Mouse (Mus musculus) heart, postnatal 0 days (tissue): Measurements from ENCODE around the gene Ints12. TPM values are rescaled to one million over a fixed set of nuclear protein-coding genes. Genes with fewer than 3 reads are reported as not detected.

ENCODE experiments used
- ATAC-seq: fragments of 200-750 bp; cut with Nextera tagmentation; 2 replicates; pipeline ENCODE4 v1.8.0; 2017; ENCODE audit warnings: low read depth, moderate number of reproducible peaks, moderate library complexity; ENCODE audit not compliant: insufficient read depth
- DNase-seq: peaks from one replicate; pipeline ENCODE4 v3.0.0-alpha.2; 2016; ENCODE audit warnings: low spot score
- H3K27ac ChIP-seq: fragments of 300-500 bp; sonication (generic); 2 replicates; pipeline ENCODE4 v1.5.1; 2014; ENCODE audit warnings: low read depth, mild to moderate bottlenecking
- H3K27me3 ChIP-seq: fragments of 300-500 bp; sonication (generic); 2 replicates; pipeline ENCODE4 v1.6.1; 2014; ENCODE audit warnings: low read length, mixed read lengths; ENCODE audit not compliant: control insufficient read depth, insufficient read depth
- H3K36me3 ChIP-seq: fragments of 300-500 bp; sonication (generic); replicated peaks from 2 replicates; pipeline ENCODE4 v1.6.1; 2014; ENCODE audit warnings: low read length, mixed read lengths; ENCODE audit not compliant: control insufficient read depth, insufficient read depth
- H3K4me1 ChIP-seq: fragments of 300-500 bp; sonication (generic); 2 replicates; pipeline ENCODE4 v1.6.1; 2014; ENCODE audit warnings: antibody characterized with exemption; ENCODE audit not compliant: control insufficient read depth, insufficient read depth
- H3K4me2 ChIP-seq: fragments of 300-500 bp; sonication (generic); 2 replicates; pipeline ENCODE4 v1.6.1; 2014; ENCODE audit warnings: low read depth, mild to moderate bottlenecking, low read length, moderate library complexity
- H3K4me3 ChIP-seq: fragments of 300-500 bp; sonication (generic); 2 replicates; pipeline ENCODE4 v1.5.1; 2014; ENCODE audit warnings: low read depth, low read length
- H3K9ac ChIP-seq: fragments of 300-500 bp; sonication (generic); replicated peaks from 2 replicates; pipeline ENCODE4 v1.6.1; 2014; ENCODE audit warnings: low read depth, low read length, mixed read lengths
- H3K9me3 ChIP-seq: fragments of 300-500 bp; sonication (generic); replicated peaks from 2 replicates; pipeline ENCODE4 v1.6.1; 2016; ENCODE audit warnings: low read length; ENCODE audit not compliant: control insufficient read depth
- CTCF ChIP-seq: IDR thresholded peaks from 2 replicates; pipeline ENCODE4 v1.5.1; 2016; ENCODE audit warnings: antibody characterized with exemption, control low read depth, low read depth
- EP300 ChIP-seq: IDR thresholded peaks from 2 replicates; pipeline ENCODE4 v1.6.1; 2016; ENCODE audit warnings: antibody characterized with exemption, low read depth
- WGBS: fragments of 180-500 bp; shearing (Covaris S2); extraction: QIAGEN DNeasy Blood & Tissue Kit; methylation state at CpG from one replicate; pipeline ENCODE4 v1.1.7; 2014; 5-methylcytosine and 5-hydroxymethylcytosine counted together
- polyA plus RNA-seq: library from polyadenylated mRNA; unstranded; fragments of >200 nt; fragmentation: Nextera tagmentation; extraction: Ambion mirVana; gene quantifications from 2 replicates; pipeline ENCODE4 v1.2.1, GENCODE M21; 2015
- total RNA-seq: library from RNA; depleted of rRNA; stranded (reverse); fragments of >200 nt; gene quantifications from 2 replicates; pipeline ENCODE4 v1.2.3, GENCODE M21; 2014; ENCODE audit warnings: low replicate concordance

The Ints12 gene
- total and polyA plus RNA-seq, 2 experiments from 2014 or later: 6.5 to 10.1 TPM

- TF ChIP-seq EP300 (no peak), CTCF (no peak)
- ATAC-seq (no peak), DNase-seq (no peak)
- Histone ChIP-seq H3K36me3 (peaks cover 50% of the 10 kb centered on the region), H3K4me1 (no peaks in the 10 kb centered on the region), H3K27me3 (no peaks in the 10 kb centered on the region), H3K4me2 (no peak overlapping the region), H3K4me3 (no peak overlapping the region), H3K9ac (no peak overlapping the region), H3K9me3 (no peaks in the 10 kb centered on the region), H3K27ac (no peak overlapping the region)
- 89% methylated on average over 6 of the region's 6 CpGs for WGBS
These were observed 6.3 kb downstream of the Ints12 start for GRCm38 (mm10) chr3:133097936-133098335.

- Histone ChIP-seq H3K36me3 (peaks cover 50% of the 10 kb centered on the region), H3K9me3 (no peaks in the 10 kb centered on the region), H3K4me2 (no peak overlapping the region), H3K27ac (no peak overlapping the region), H3K4me1 (no peaks in the 10 kb centered on the region), H3K4me3 (no peak overlapping the region), H3K9ac (no peak overlapping the region), H3K27me3 (no peaks in the 10 kb centered on the region)
- no peak for TF ChIP-seq EP300
- no peak for TF ChIP-seq CTCF
- 86% methylated on average over 4 of the region's 4 CpGs for WGBS
- DNase-seq (no peak), ATAC-seq (no peak)
These were observed 6.7 kb downstream of the Ints12 start for GRCm38 (mm10) chr3:133098336-133098735.

- 91% methylated on average over 2 of the region's 2 CpGs for WGBS
- Histone ChIP-seq H3K4me3 (no peak overlapping the region), H3K4me1 (no peaks in the 10 kb centered on the region), H3K36me3 (peaks cover 56% of the 10 kb centered on the region), H3K4me2 (no peak overlapping the region), H3K9ac (no peak overlapping the region), H3K27me3 (no peaks in the 10 kb centered on the region), H3K9me3 (no peaks in the 10 kb centered on the region), H3K27ac (no peak overlapping the region)
- TF ChIP-seq EP300 (no peak), CTCF (no peak)
- DNase-seq (no peak), ATAC-seq (no peak)
These were observed 7.3 kb downstream of the Ints12 start for GRCm38 (mm10) chr3:133098909-133099308.

GRCm38 (mm10) chr3:133103768-133104167, 12.1 kb downstream of the Ints12 start:
- TF ChIP-seq EP300: no peak
- no peak for TF ChIP-seq CTCF
- peaks cover 71% of the 10 kb centered on the region for H3K36me3 ChIP-seq
- 77% methylated on average over 3 of the region's 3 CpGs for WGBS
- no peaks in the 10 kb centered on the region for H3K4me1 ChIP-seq
- ATAC-seq: no peak
- H3K4me3 ChIP-seq: no peak overlapping the region
- H3K4me2 ChIP-seq: no peak overlapping the region
- H3K27me3 ChIP-seq: no peaks in the 10 kb centered on the region
- H3K9ac ChIP-seq: no peak overlapping the region
- H3K27ac ChIP-seq: no peak overlapping the region
- DNase-seq: no peak
- H3K9me3 ChIP-seq: no peaks in the 10 kb centered on the region

- Histone ChIP-seq H3K27me3 (no peaks in the 10 kb centered on the region), H3K4me3 (no peak overlapping the region), H3K9ac (no peak overlapping the region), H3K9me3 (no peaks in the 10 kb centered on the region), H3K36me3 (peaks cover 71% of the 10 kb centered on the region), H3K4me1 (no peaks in the 10 kb centered on the region), H3K27ac (no peak overlapping the region), H3K4me2 (no peak overlapping the region)
- TF ChIP-seq CTCF (no peak), EP300 (no peak)
- WGBS: 89% methylated on average over 3 of the region's 3 CpGs
- no peak for DNase-seq
- ATAC-seq: no peak
These were observed 12.8 kb downstream of the Ints12 start for GRCm38 (mm10) chr3:133104436-133104835.

GRCm38 (mm10) chr3:133108731-133109130, 17.1 kb downstream of the Ints12 start:
- no peaks in the 10 kb centered on the region for H3K27me3 ChIP-seq
- no peak for DNase-seq
- no peak for ATAC-seq
- TF ChIP-seq CTCF (no peak), EP300 (no peak)
- H3K4me3 ChIP-seq: no peak overlapping the region
- peaks cover 44% of the 10 kb centered on the region for H3K36me3 ChIP-seq
- no peaks in the 10 kb centered on the region for H3K9me3 ChIP-seq
- H3K27ac ChIP-seq: no peak overlapping the region
- H3K4me2 ChIP-seq: no peak overlapping the region
- no peak overlapping the region for H3K9ac ChIP-seq
- WGBS: 86% methylated on average over 4 of the region's 4 CpGs
- H3K4me1 ChIP-seq: no peaks in the 10 kb centered on the region
